Mouse (Mus musculus) testis, adult 2 months (tissue): ENCODE measurements around the gene Prl5a1.

Experiments used
- CTCF ChIP-seq: fragments of 200-500 bp; IDR thresholded peaks from 2 replicates; pipeline ENCODE4 v1.5.1; 2012; ENCODE audit warnings: low read depth, mild to moderate bottlenecking, inconsistent platforms, low read length, moderate library complexity; ENCODE audit not compliant: control insufficient read depth, insufficient read depth, insufficient replicate concordance
- POLR2A ChIP-seq: fragments of 200-500 bp; IDR thresholded peaks from 2 replicates; pipeline ENCODE4 v1.6.1; 2012; ENCODE audit warnings: low read depth, mild to moderate bottlenecking, inconsistent platforms, low read length, moderate library complexity; ENCODE audit not compliant: control insufficient read depth

- TF ChIP-seq POLR2A (no peak), CTCF (no peak)
Observed at GRCm38 (mm10) chr13:28135790-28136189, 6.5 kb upstream of the Prl5a1 start.
